ENCODE assay signal across 11 mouse cellular contexts in genomic region chr11:64618631-64619385, GRCm38 (mm10).
DNase-seq lines count a peak whose midpoint lies in the region; ATAC-seq lines count a peak whose summit lies in the region.
"Had no signal": no experiment of that assay in that cellular context is flagged by ENCODE, and none has a peak within 500 bp of the region (broad histone marks: within the 10 kb centered on the region; RNA-seq: fewer than 3 reads in every experiment).

No protein-coding gene starts in this region.

- WGBS in limb, embryonic 10.5 days = 45% methylated on average over 5 of the region's 5 CpGs
- WGBS in forebrain, embryonic 11.5 days = 71% methylated on average over 5 of the region's 5 CpGs

- DNase-seq in adrenal gland, postnatal 14 days = peak; percentile 14
- DNase-seq in adrenal gland, postnatal 10 days = no peak
- DNase-seq in fibroblast of lung, adult 2 months (ENCODE audit: low read depth) = peak; percentile 46
- DNase-seq in kidney, adult 11 months = peak; percentile 55
- no peak for DNase-seq in limb, embryonic 10.5 days (ENCODE audit: low spot score)
- no peak for DNase-seq in forebrain, embryonic 11.5 days (ENCODE audit: low spot score)
- no peak for DNase-seq in layer of hippocampus, postnatal 10 days (ENCODE audit: low spot score in 2 of 2)
- no peak for DNase-seq in layer of hippocampus, postnatal 25 days (ENCODE audit: extremely low spot score in 1 of 2, low spot score in 1 of 2)
- DNase-seq: cerebellum, postnatal 36 days; liver, postnatal 0 days had no signal

- no peak overlapping the region for H3K9ac ChIP-seq in forebrain, embryonic 11.5 days (ENCODE audit: low read length)
- H3K9ac ChIP-seq: liver, postnatal 0 days had no signal

- H3K27ac ChIP-seq in limb, embryonic 10.5 days = peak overlapping the region; percentile 63
- no peak overlapping the region for H3K27ac ChIP-seq in forebrain, embryonic 11.5 days (ENCODE audit: low read depth, low read length)
- H3K27ac ChIP-seq: left cerebral cortex, adult 2 months had no signal

- no peaks in the 10 kb centered on the region for H3K9me3 ChIP-seq in limb, embryonic 10.5 days (replicated peaks)
- H3K9me3 ChIP-seq in forebrain, embryonic 11.5 days (ENCODE audit: control insufficient read depth, low read length) = no peaks in the 10 kb centered on the region

- no peaks in the 10 kb centered on the region for H3K36me3 ChIP-seq in limb, embryonic 10.5 days
- no peaks in the 10 kb centered on the region for H3K36me3 ChIP-seq in forebrain, embryonic 11.5 days (ENCODE audit: control insufficient read depth, insufficient read depth, low read length)

- no peak overlapping the region for H3K4me2 ChIP-seq in forebrain, embryonic 11.5 days (ENCODE audit: low read depth, low read length, severe bottlenecking)

- no peaks in the 10 kb centered on the region for H3K27me3 ChIP-seq in limb, embryonic 10.5 days (ENCODE audit: low read depth, poor library complexity, severe bottlenecking)
- H3K27me3 ChIP-seq in forebrain, embryonic 11.5 days (ENCODE audit: control insufficient read depth, insufficient read depth, low read length) = no peaks in the 10 kb centered on the region

- ATAC-seq in forebrain, embryonic 11.5 days (replicated peaks; ENCODE audit: low FRiP score) = no peak
- ATAC-seq: liver, postnatal 0 days had no signal

- H3K4me3 ChIP-seq in limb, embryonic 10.5 days = no peak overlapping the region
- no peak overlapping the region for H3K4me3 ChIP-seq in forebrain, embryonic 11.5 days (ENCODE audit: low read depth, low read length)
- H3K4me3 ChIP-seq: left cerebral cortex, adult 2 months had no signal

- H3K4me1 ChIP-seq in limb, embryonic 10.5 days = peaks cover 31% of the 10 kb centered on the region
- H3K4me1 ChIP-seq in forebrain, embryonic 11.5 days (replicated peaks; ENCODE audit: control insufficient read depth, insufficient read depth, low read length) = no peaks in the 10 kb centered on the region

Comparison
In these comparisons a context has a peak if more than half of its experiments do, and no peak if none do; other contexts are left out.
1. DNase-seq: peak in adrenal gland, postnatal 14 days (single experiment), fibroblast of lung, adult 2 months (single experiment) and kidney, adult 11 months (single experiment); none in adrenal gland, postnatal 10 days (single experiment), limb, embryonic 10.5 days (single experiment), forebrain, embryonic 11.5 days (single experiment), layer of hippocampus, postnatal 10 days (0 of 2) and layer of hippocampus, postnatal 25 days (0 of 2).